Mouse (Mus musculus): ENCODE results near the gene Kpna1.

Kpna1 gene

GRCm38 (mm10) chr16:36069819-36070575, 91.4 kb downstream of the Kpna1 start:
- peak; percentile 30 for DNase-seq (ENCODE audit: low read depth, low spot score)

DNA sequence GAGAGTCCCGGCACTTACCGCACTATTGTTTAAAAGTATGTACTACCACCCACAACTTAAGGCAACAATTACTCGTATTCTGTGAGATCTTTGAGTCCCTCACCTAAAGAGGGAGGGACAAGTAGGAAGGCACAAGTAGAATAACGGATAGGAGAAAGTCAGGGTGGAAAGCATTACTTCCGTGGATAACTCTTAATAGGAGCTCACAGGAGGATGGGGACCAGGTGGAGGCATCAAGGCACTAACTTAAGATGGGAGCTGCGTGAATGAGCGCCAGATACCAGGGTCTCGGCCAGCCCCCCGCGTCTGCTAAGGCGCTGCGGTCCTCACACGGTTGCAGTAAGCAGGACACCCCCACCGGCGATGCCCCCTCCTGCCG, 92.5 kb downstream of the Kpna1 start:
- no peak for DNase-seq (ENCODE audit: low read depth, low spot score)

- DNase-seq (ENCODE audit: low read depth, low spot score), result peak; percentile 93
These were observed 93.2 kb downstream of the Kpna1 start, which contains the start of the genes Fam162a and Ccdc58 for GRCm38 (mm10) chr16:36071450-36072379. Fam162a (minus strand) TSS chr16:36071594. Ccdc58 (plus strand) TSS chr16:36071685.

GRCm38 (mm10) chr16:36072410-36073011, 94.0 kb downstream of the Kpna1 start:
- DNase-seq (ENCODE audit: low read depth, low spot score), result no peak

- DNase-seq (ENCODE audit: low read depth, low spot score), result no peak
These were observed 96.2 kb downstream of the Kpna1 start for GRCm38 (mm10) chr16:36074772-36075171.

- no peak for DNase-seq (ENCODE audit: low read depth, low spot score)
These were observed 101.4 kb downstream of the Kpna1 start for GRCm38 (mm10) chr16:36079916-36080315.
